Mouse (Mus musculus) induced T-regulatory cell, adult 2 months (primary cell): Measurements from ENCODE around the gene Krt79.
A peak's percentile ranks its signal among the peaks of the same experiment; 100 is the strongest.

ENCODE experiments used
- DNase-seq: peaks from one replicate; pipeline ENCODE4 v3.0.0-alpha.2; 2012; ENCODE audit warnings: low read depth

Gene Krt79

GRCm38 (mm10) chr15:101940274-101940829, at the start of gene Krt79:
TSS of gene Krt79 (minus strand) at chr15:101940324.
- DNase-seq = no peak

GRCm38 (mm10) chr15:101988714-101989113, 48.6 kb upstream of the Krt79 start:
- DNase-seq = peak; percentile 29

- peak; percentile 92 for DNase-seq
Observed at GRCm38 (mm10) chr15:101988119-101988518, 48.0 kb upstream of the Krt79 start.

- DNase-seq = no peak
Observed at GRCm38 (mm10) chr15:101984746-101985145, 44.6 kb upstream of the Krt79 start.

GRCm38 (mm10) chr15:101983949-101984601, 44.0 kb upstream of the Krt79 start:
- peak; percentile 94 for DNase-seq

- DNase-seq = peak; percentile 25
Observed at GRCm38 (mm10) chr15:101983315-101983948, 43.3 kb upstream of the Krt79 start.

- DNase-seq = no peak
Observed at GRCm38 (mm10) chr15:101980849-101981248, 40.7 kb upstream of the Krt79 start.

GRCm38 (mm10) chr15:101977043-101977726, 37.1 kb upstream of the Krt79 start:
- DNase-seq = peak; percentile 76

- no peak for DNase-seq
Observed at GRCm38 (mm10) chr15:101976641-101977040, 36.5 kb upstream of the Krt79 start.

GRCm38 (mm10) chr15:101976023-101976422, 35.9 kb upstream of the Krt79 start:
- DNase-seq = no peak

- no peak for DNase-seq
Observed at GRCm38 (mm10) chr15:101974083-101974845, 34.1 kb upstream of the Krt79 start.

- peak; percentile 94 for DNase-seq
Observed at GRCm38 (mm10) chr15:101973414-101974077, 33.4 kb upstream of the Krt79 start.

- no peak for DNase-seq
Observed at GRCm38 (mm10) chr15:101970536-101970935, 30.4 kb upstream of the Krt79 start.

- no peak for DNase-seq
Observed at GRCm38 (mm10) chr15:101966808-101967207, 26.7 kb upstream of the Krt79 start.

- no peak for DNase-seq
Observed at GRCm38 (mm10) chr15:101958891-101959290, 18.8 kb upstream of the Krt79 start.

GRCm38 (mm10) chr15:101954187-101954586, 14.1 kb upstream of the Krt79 start, which contains the start of gene Krt78:
TSS of gene Krt78 (minus strand) at chr15:101954287.
- no peak for DNase-seq

GRCm38 (mm10) chr15:101952733-101953474, 12.8 kb upstream of the Krt79 start:
- no peak for DNase-seq

GRCm38 (mm10) chr15:101945430-101945829, 5.3 kb upstream of the Krt79 start:
- DNase-seq = no peak

- no peak for DNase-seq
Observed at GRCm38 (mm10) chr15:101941948-101942347, 1.8 kb upstream of the Krt79 start.

GRCm38 (mm10) chr15:101938600-101939308, 1.4 kb downstream of the Krt79 start:
- no peak for DNase-seq
